Mouse (Mus musculus) right cerebral cortex, adult 18-20 months (tissue): Measurements from ENCODE around the gene Lgals2.
A peak's percentile ranks its signal among the peaks of the same experiment; 100 is the strongest.
"Not testable (repeated sequence)": the region's sequence is repeated elsewhere in the genome, so short reads cannot be mapped to it uniquely, and the experiment has no call there.

Source experiments
- DNase-seq: peaks from one replicate; pipeline ENCODE4 v3.0.0; 2022; ENCODE audit warnings: mixed read lengths

Lgals2 gene

GRCm38 (mm10) chr15:78855303-78855965, at the start of gene Lgals2:
Gene Lgals2, minus strand, starts transcription at chr15:78855529.
- DNase-seq = no peak

GRCm38 (mm10) chr15:78903243-78903642, 47.9 kb upstream of the Lgals2 start:
- DNase-seq = peak; percentile 81

- DNase-seq = no peak
Measured at GRCm38 (mm10) chr15:78901422-78901789, 46.1 kb upstream of the Lgals2 start.

GRCm38 (mm10) chr15:78900585-78901421, 45.5 kb upstream of the Lgals2 start:
- no peak for DNase-seq

- DNase-seq = peak; percentile 64
Measured at GRCm38 (mm10) chr15:78899740-78900584, 44.6 kb upstream of the Lgals2 start, which contains the start of gene Sh3bp1. Gene Sh3bp1, plus strand, starts transcription at chr15:78899768.

GRCm38 (mm10) chr15:78899409-78899739, 44.0 kb upstream of the Lgals2 start, which contains the start of gene Gm49510:
Gene Gm49510, plus strand, starts transcription at chr15:78899667.
- DNase-seq = no peak

- no peak for DNase-seq
Measured at GRCm38 (mm10) chr15:78898507-78899001, 43.2 kb upstream of the Lgals2 start.

GRCm38 (mm10) chr15:78897488-78897887, 42.2 kb upstream of the Lgals2 start:
- no peak for DNase-seq

GRCm38 (mm10) chr15:78896149-78896548, 40.8 kb upstream of the Lgals2 start:
- DNase-seq = no peak

GRCm38 (mm10) chr15:78895741-78896140, 40.4 kb upstream of the Lgals2 start:
- no peak for DNase-seq

GRCm38 (mm10) chr15:78894726-78895125, 39.4 kb upstream of the Lgals2 start:
- no peak for DNase-seq

- no peak for DNase-seq
Measured at GRCm38 (mm10) chr15:78892440-78892839, 37.1 kb upstream of the Lgals2 start.

- DNase-seq = no peak
Measured at GRCm38 (mm10) chr15:78889401-78889853, 34.1 kb upstream of the Lgals2 start.

GRCm38 (mm10) chr15:78881828-78882227, 26.5 kb upstream of the Lgals2 start:
- no peak for DNase-seq

GRCm38 (mm10) chr15:78880432-78880831, 25.1 kb upstream of the Lgals2 start:
- DNase-seq = no peak

GRCm38 (mm10) chr15:78878792-78879516, 23.6 kb upstream of the Lgals2 start:
- not testable (repeated sequence) for DNase-seq

GRCm38 (mm10) chr15:78877810-78878390, 22.6 kb upstream of the Lgals2 start:
- no peak for DNase-seq

- DNase-seq = peak; percentile 95
Measured at GRCm38 (mm10) chr15:78876991-78877809, 21.9 kb upstream of the Lgals2 start, which contains the start of gene Gga1. Gene Gga1, plus strand, starts transcription at chr15:78877190.

GRCm38 (mm10) chr15:78876258-78876696, 20.9 kb upstream of the Lgals2 start:
- peak; percentile 78 for DNase-seq

GRCm38 (mm10) chr15:78875537-78875936, 20.2 kb upstream of the Lgals2 start:
- no peak for DNase-seq

- no peak for DNase-seq
Measured at GRCm38 (mm10) chr15:78874989-78875388, 19.7 kb upstream of the Lgals2 start.
